Mouse (Mus musculus) heart, adult 9 months (tissue): ENCODE data around the gene Dennd1a.

ENCODE experiments used
- DNase-seq, 2 experiments: peaks; one replicate each; pipeline ENCODE4 v3.0.0; 2022; ENCODE audit warnings: low spot score in 2 of 2

Dennd1a gene

GRCm38 (mm10) chr2:37815676-37816075 is 471.5 kb downstream of the Dennd1a start:
- peak; percentile 13 to 49 for DNase-seq

GRCm38 (mm10) chr2:37814820-37815361 is 472.3 kb downstream of the Dennd1a start:
- DNase-seq = no peak

GRCm38 (mm10) chr2:37812401-37812800 is 474.8 kb downstream of the Dennd1a start:
- DNase-seq = no peak

DNA sequence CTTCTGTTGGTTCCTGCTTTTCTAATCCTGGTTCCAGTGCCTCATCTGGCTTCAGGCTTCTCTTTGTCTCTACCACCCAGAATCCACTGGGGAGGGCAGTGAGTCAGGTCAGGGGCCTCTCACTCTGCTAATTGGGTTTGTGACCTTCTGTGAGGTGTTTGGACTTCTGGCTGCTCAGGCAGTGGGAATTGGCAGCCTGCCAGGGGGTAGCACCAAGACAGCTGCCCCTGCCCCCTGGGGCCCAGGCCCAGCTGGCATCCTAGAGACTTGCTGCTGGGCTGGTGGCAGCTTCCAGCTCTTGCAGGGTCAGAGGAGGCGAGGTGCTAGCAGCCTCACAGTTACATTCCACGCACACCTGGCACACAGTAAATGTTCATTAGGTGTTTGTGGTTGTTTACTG is 475.5 kb downstream of the Dennd1a start:
- no peak for DNase-seq

DNA sequence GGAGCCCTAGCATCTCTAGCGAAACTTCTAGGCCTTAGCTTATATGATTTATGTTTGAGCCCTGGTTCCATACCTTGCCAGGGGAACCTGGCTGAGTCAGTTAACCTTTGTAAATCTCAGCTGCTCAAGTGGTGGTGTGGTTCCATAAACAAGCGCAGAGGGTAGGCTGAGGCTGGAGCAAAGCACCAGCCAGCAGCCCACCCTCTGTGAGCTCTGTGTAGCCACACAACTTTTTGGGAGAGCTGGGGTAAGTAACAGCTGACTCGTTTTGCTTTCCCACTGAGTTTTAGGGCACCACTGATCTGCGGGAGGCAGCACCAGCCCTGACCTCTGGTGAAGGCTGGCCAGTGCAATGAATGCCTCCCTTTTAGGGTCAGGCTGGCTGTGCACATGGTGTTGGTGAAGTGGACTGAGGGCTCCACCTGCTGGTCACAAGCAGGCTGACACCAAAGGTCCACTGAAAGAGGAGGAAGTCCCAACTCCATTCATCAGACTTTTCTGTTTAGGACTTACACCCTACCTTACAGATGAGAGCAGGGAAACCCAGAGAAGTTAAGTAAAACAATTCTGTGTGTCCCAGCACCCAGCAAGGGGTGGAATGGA is 484.5 kb downstream of the Dennd1a start:
- peak; percentile 21 to 44 for DNase-seq

GRCm38 (mm10) chr2:37801687-37802086 is 485.5 kb downstream of the Dennd1a start:
- DNase-seq = no peak

GRCm38 (mm10) chr2:37799137-37799536 is 488.1 kb downstream of the Dennd1a start:
- DNase-seq = peak in 1 of 2 experiments; percentile 17

GRCm38 (mm10) chr2:37797046-37797445 is 490.1 kb downstream of the Dennd1a start:
- DNase-seq = no peak

- DNase-seq = no peak
Measured at GRCm38 (mm10) chr2:37796021-37796420, 491.2 kb downstream of the Dennd1a start.

DNA sequence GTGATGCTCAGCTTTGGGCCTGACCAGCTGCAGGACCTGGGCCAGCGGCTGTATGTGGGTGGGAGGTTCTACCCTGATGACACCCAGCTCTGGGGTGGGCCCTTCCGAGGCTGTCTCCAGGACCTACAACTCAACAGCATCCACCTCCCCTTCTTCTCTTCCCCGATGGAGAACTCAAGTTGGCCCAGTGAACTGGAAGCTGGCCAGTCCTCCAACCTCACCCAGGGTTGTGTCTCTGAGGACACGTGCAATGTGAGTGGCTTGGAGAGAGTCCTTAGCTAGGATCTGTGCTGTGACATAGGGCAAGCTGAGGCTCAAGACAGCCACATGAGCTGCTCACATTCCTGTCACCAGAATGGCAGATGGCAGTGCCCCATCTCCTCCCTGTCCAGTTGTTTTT is 495.9 kb downstream of the Dennd1a start:
- no peak for DNase-seq

DNA sequence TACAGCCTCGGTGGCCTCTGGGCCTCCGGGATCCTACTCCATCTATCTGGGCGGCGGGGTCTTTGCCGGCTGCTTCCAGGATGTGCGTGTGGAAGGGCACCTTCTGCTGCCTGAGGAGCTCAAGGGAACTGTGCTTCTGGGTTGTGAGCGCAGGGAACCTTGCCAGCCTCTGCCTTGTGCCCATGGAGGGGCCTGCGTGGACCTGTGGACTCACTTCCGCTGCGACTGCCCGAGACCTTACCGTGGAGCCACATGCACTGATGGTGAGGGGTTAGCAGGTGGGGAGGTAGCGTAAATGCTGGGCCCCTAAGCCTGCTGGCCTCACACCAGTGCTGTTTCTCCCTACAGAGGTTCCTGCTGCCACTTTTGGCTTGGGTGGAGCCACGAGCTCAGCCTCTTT is 496.5 kb downstream of the Dennd1a start:
- no peak for DNase-seq

DNA sequence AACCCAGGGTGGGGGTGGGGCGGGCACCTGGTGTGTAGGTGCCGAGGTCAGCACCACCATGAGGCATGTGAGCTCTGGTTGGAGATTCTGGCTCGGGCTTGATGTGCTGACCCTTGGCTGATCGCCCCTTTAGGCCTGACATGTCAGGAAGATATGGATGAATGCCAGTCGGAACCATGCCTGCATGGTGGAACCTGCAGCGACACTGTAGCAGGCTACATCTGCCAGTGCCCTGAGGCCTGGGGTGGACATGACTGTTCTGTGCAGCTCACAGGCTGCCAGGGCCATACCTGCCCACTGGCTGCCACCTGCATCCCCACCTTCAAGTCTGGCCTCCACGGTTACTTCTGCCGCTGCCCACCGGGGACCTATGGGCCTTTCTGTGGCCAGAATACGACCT is 497.2 kb downstream of the Dennd1a start:
- no peak for DNase-seq

DNA sequence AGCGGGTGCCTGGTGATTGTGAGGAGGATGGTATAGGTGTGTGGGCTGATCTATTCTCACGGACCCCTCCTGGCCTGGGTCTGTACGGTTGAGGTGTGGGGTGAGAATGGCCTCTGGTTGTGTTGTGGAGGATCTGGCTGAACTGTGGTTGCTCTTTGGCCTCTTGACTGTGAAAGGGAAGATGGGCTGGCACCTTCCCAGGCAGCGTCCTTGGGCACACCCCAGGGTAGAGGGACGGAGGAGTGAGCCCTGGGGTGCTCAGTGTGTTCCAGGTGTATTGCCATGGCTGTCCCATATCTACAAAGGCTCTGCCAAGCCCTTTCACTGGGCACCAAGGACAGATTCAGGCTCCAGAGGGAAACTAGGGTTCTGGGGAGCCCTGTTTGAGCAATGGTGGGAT is 498.2 kb downstream of the Dennd1a start:
- DNase-seq = no peak

DNA sequence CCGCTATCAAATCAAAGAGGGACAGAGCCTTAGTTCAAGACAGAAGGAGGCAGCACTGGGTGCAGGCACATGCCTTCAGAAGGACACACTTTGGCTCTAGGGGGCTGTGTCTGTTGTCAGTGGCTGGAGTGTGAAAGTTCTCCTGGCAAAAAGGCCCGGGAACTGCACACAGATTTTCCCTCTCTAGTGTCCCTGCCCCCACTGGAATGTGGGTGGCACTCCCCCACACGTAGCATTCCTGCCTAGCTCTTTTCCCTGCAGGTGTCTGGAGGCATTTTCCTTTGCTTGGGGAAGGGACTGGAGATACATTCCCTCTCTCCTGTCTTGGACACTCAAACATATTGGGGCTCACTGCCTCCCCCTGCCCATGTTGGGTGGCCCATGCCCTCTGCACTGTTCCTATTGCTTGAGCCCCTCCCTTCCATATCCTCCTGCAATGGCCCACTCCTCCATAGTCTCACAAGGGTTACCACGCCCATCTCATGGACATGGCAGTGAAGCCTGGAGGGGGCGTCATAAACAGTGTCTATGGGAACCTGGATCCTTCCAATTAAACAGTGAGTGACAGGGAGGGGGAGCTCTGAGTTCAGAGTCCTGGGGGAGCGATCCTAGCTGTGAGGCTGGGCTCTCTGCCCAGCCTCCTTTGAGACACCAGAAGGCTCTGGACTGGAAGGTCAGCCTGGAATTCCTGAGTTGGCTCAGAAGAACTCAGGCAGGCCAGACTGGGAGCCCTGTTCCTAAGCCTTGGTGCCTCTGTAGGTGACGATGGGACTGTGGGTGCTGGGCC is 498.8 kb downstream of the Dennd1a start:
- no peak for DNase-seq

DNA sequence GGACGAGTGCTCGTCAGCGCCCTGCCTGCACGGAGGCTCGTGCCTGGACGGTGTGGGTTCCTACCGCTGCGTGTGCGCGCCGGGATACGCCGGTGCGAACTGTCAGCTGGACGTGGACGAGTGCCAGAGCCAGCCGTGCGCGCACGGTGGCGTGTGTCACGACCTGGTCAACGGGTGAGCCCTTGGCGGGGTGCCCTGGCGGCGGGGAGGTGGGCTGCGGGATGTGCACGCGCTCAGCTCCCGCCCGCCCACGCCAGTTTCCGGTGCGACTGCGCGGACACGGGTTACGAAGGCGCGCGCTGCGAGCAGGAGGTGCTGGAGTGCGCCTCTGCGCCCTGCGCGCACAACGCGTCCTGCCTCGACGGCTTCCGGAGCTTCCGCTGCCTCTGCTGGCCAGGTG is 500.7 kb downstream of the Dennd1a start:
- DNase-seq = no peak

- DNase-seq = no peak
Measured at GRCm38 (mm10) chr2:37784473-37784872, 502.7 kb downstream of the Dennd1a start.

DNA sequence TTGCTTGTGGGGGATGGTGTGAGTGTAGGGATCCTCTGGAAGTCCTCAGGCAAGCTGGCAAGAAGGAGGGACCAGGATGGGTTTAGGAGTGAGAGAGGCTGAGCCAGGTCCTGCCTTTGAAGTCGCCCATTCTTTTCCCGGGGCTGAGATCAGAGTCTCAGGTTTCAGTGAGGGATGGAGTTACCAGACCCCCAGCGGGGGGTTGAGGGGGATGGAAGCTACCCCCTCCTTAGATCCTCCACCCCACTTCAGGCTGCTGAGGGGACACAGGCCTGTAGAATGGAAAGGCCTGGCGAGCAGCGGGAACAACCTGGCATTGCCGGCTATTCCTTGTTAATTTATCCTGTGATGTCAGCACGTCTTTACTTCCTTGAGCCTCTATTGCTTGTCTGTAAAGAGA is 505.2 kb downstream of the Dennd1a start:
- no peak for DNase-seq

- no peak for DNase-seq
Measured at GRCm38 (mm10) chr2:37781421-37781820, 505.8 kb downstream of the Dennd1a start.

GRCm38 (mm10) chr2:37780270-37780929 is 506.8 kb downstream of the Dennd1a start:
- DNase-seq = peak; percentile 32 to 44

DNA sequence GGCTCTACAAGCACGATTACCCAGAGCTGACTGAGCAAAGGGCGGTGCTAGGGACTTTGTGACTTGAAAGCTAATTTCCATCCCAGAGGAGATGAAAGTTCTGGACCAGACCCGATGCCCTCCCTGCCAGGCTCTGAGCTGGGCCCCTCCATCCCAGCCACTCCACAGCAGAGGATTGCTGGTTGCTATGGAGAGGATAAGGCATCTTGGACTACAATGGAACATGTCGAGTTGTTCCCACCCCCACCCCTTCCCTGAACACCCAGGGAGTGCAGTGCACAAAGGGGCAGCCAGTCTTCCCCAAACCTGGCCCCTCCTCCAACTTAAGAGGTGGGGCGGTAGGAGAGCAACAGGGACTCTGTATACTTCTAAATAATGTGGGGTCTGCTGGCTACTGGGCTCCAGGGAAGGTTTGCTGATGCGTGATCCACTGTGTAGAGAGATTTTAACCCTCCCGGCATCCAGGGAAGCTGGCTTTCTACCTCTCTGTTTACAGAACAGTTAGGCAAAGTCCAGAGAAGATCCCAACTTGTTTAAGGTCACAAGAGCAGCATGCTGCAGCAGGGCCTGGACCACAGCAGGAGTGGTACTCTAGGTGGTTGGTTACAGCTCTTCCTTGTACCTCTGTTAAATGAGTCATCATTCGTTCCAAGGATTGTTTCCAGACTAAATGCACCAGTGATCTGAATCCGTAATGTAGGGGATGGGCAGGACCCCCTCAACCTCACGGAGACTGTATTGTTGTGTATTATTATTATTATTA is 509.1 kb downstream of the Dennd1a start:
- DNase-seq = no peak

DNA sequence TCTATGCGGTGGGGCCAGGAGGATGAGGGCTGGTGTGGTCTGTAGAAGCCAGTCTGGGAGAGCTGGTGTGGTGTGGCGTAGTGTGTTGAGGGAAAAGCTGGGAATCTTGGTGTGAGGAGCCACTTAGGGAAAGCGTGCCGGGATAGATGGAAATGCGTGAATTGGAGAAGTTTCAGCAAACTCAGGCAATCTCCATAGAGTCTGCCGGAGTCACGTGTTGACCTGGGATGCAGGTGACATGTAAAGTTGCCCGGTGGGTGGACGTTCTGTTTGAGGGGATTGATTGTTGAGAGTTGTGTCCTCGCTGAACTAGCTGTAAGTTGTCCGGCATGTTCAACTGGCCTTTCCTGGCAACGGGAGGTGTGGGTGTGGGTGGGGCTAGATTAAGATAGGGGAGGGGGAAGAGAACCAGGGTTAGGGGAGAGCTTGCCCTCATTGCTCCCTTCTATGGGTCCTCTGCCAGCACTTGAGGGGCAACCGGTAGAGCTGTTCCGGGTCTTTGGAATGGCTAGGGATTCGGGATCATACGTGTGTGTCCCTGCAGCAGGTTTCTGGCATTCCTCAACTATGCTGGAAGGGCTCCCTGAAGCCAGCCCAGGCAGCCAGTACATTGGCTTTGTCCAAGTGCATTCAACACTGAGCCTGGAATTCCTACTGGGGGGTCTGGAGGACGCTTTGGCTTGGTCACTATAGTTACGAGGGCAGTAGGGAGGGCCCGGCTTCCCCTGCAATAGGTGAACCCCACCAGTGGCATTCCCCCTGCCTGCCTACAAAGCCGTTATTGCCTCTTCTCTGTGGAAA is 510.4 kb downstream of the Dennd1a start:
- DNase-seq = no peak
